Mouse (Mus musculus) left cerebral cortex, adult 2 months (tissue): ENCODE measurements around the gene Poll. TPM values are rescaled to one million over a fixed set of nuclear protein-coding genes. Genes with fewer than 3 reads are reported as not detected.

Experiments used
- DNase-seq, 2 experiments: peaks; one replicate each; pipeline ENCODE4 v3.0.0; 2021 to 2022; ENCODE audit warnings: low spot score in 2 of 2, mixed read lengths in 1 of 2; ENCODE audit errors: extremely low spot score in 1 of 2
- H3K27ac ChIP-seq: fragments of 200-600 bp; 2 replicates; pipeline ENCODE4 v1.8.1; 2022
- H3K4me3 ChIP-seq: fragments of 200-600 bp; 2 replicates; pipeline ENCODE4 v1.8.1; 2022
- CTCF ChIP-seq: fragments of 200-600 bp; IDR thresholded peaks from 2 replicates; pipeline ENCODE4 v1.8.1; 2022; ENCODE audit warnings: antibody characterized with exemption, mild to moderate bottlenecking, moderate library complexity
- intact Hi-C: fragments of 180-260 bp; cut with DNase I; formaldehyde crosslinking; loops from one replicate; pipeline ENCODE4 v1.15.1; 2025
- total RNA-seq, 2 experiments: library from RNA; stranded (reverse); gene quantifications; 2 replicates each; pipeline ENCODE4 v1.2.3; 2021

The Poll gene
- total RNA-seq, 2 experiments from 2014 or later = 9.7 to 10.3 TPM

GRCm38 (mm10) chr19:45589761-45590160 lies 29.4 kb upstream of the Poll start:
- DNase-seq = no peak

GRCm38 (mm10) chr19:45587509-45588292 lies 27.4 kb upstream of the Poll start:
- no peak for TF ChIP-seq CTCF
- intact Hi-C loops = no loop called here
- Histone ChIP-seq H3K27ac (no peak overlapping the region), H3K4me3 (no peak overlapping the region)
- DNase-seq = no peak

More at GRCm38 (mm10) chr19:45589761-45590160, 29.4 kb upstream of the Poll start:
- intact Hi-C loops = no loop called here
- Histone ChIP-seq H3K27ac (no peak overlapping the region), H3K4me3 (no peak overlapping the region)
- TF ChIP-seq CTCF = no peak

GRCm38 (mm10) chr19:45586850-45587249 lies 26.5 kb upstream of the Poll start:
- no peak for DNase-seq
- TF ChIP-seq CTCF = no peak
- Histone ChIP-seq H3K4me3 (no peak overlapping the region), H3K27ac (no peak overlapping the region)
- intact Hi-C loops = no loop called here

GRCm38 (mm10) chr19:45584856-45585620 lies 24.7 kb upstream of the Poll start:
- DNase-seq = no peak
- TF ChIP-seq CTCF = no peak
- intact Hi-C loops = no loop called here
- H3K27ac ChIP-seq = no peak overlapping the region
- H3K4me3 ChIP-seq = no peak overlapping the region

GRCm38 (mm10) chr19:45583136-45583535 lies 22.8 kb upstream of the Poll start:
- Histone ChIP-seq H3K4me3 (no peak overlapping the region), H3K27ac (no peak overlapping the region)
- intact Hi-C loops = no loop called here
- no peak for DNase-seq
- TF ChIP-seq CTCF = no peak

- DNase-seq = no peak
- no peak for TF ChIP-seq CTCF
- no peak overlapping the region for H3K27ac ChIP-seq
- H3K4me3 ChIP-seq = no peak overlapping the region
- intact Hi-C loops = no loop called here
Observed at GRCm38 (mm10) chr19:45582161-45582560, 21.8 kb upstream of the Poll start.

- Histone ChIP-seq H3K27ac (no peak overlapping the region), H3K4me3 (no peak overlapping the region)
- peak; percentile 58 for TF ChIP-seq CTCF
- intact Hi-C loops = no loop called here
- DNase-seq = peak in 1 of 2 experiments; percentile 44
Observed at GRCm38 (mm10) chr19:45581257-45581656, 20.9 kb upstream of the Poll start.

- no peak for TF ChIP-seq CTCF
- Histone ChIP-seq H3K4me3 (no peak overlapping the region), H3K27ac (no peak overlapping the region)
- intact Hi-C loops = no loop called here
- DNase-seq = no peak
Observed at GRCm38 (mm10) chr19:45580235-45580634, 19.9 kb upstream of the Poll start.

- no peak for DNase-seq
- Histone ChIP-seq H3K27ac (no peak overlapping the region), H3K4me3 (no peak overlapping the region)
- intact Hi-C loops = loop anchor here (10.0 kb wide), 1 partner anchor 435 kb away; no protein-coding TSS in a partner anchor
- TF ChIP-seq CTCF = no peak
Observed at GRCm38 (mm10) chr19:45579416-45579815, 19.1 kb upstream of the Poll start.

GRCm38 (mm10) chr19:45578976-45579375 lies 18.6 kb upstream of the Poll start:
- Histone ChIP-seq H3K27ac (no peak overlapping the region), H3K4me3 (no peak overlapping the region)
- DNase-seq = no peak
- intact Hi-C loops = loop anchor here (10.0 kb wide), 1 partner anchor 436 kb away; no protein-coding TSS in a partner anchor
- no peak for TF ChIP-seq CTCF

GRCm38 (mm10) chr19:45577141-45577750 lies 16.9 kb upstream of the Poll start:
- intact Hi-C loops = loop anchor here (10.0 kb wide), 1 partner anchor 438 kb away; no protein-coding TSS in a partner anchor
- no peak for TF ChIP-seq CTCF

GRCm38 (mm10) chr19:45575632-45576001 lies 15.3 kb upstream of the Poll start:
- no peak for DNase-seq
- no peak for TF ChIP-seq CTCF
- Histone ChIP-seq H3K27ac (no peak overlapping the region), H3K4me3 (no peak overlapping the region)
- intact Hi-C loops = loop anchor here (2.0 to 10.0 kb wide), 2 partner anchors 171 to 439 kb away; no protein-coding TSS in a partner anchor

More at GRCm38 (mm10) chr19:45577141-45577750, 16.9 kb upstream of the Poll start:
- H3K27ac ChIP-seq = no peak overlapping the region
- no peak overlapping the region for H3K4me3 ChIP-seq
- DNase-seq = no peak
